Mouse (Mus musculus) ES-E14 (cell line): Measurements from ENCODE around the gene Rin2.

ENCODE experiments used
- CHD2 ChIP-seq: IDR thresholded peaks from 2 replicates; pipeline ENCODE4 v1.6.1; 2014; ENCODE audit warnings: mild to moderate bottlenecking, low read depth, low read length, inconsistent platforms
- HCFC1 ChIP-seq: IDR thresholded peaks from 2 replicates; pipeline ENCODE4 v1.6.1; 2012; ENCODE audit warnings: low read length, inconsistent platforms, borderline replicate concordance; ENCODE audit not compliant: insufficient read depth
- ZNF384 ChIP-seq: IDR thresholded peaks from 2 replicates; pipeline ENCODE4 v1.6.1; 2012; ENCODE audit warnings: low read depth, low read length, inconsistent platforms

- TF ChIP-seq HCFC1 = no peak
- no peak for TF ChIP-seq CHD2
- no peak for TF ChIP-seq ZNF384
Measured at GRCm38 (mm10) chr2:145730905-145731304, 55.9 kb downstream of the Rin2 start.
